ENCODE assay signal across 25 mouse cellular contexts in genomic region chr11:49093861-49094660, GRCm38 (mm10). TPM values are rescaled to one million over a fixed set of nuclear protein-coding genes. Genes with fewer than 3 reads are reported as not detected.
DNase-seq lines count a peak whose midpoint lies in the region; ATAC-seq and TF ChIP-seq lines count a peak whose summit lies in the region.
"Had no signal": no experiment of that assay in that cellular context is flagged by ENCODE, and none has a peak within 500 bp of the region (broad histone marks: within the 10 kb centered on the region; RNA-seq: fewer than 3 reads in every experiment).

No protein-coding gene starts in this region.

- H3K9me3 ChIP-seq in heart, postnatal 0 days (replicated peaks; ENCODE audit: control insufficient read depth, low read length): no peaks in the 10 kb centered on the region
- no peaks in the 10 kb centered on the region for H3K9me3 ChIP-seq in hindbrain, embryonic 12.5 days (replicated peaks)
- H3K9me3 ChIP-seq in forebrain, embryonic 13.5 days (replicated peaks): no peaks in the 10 kb centered on the region
- H3K9me3 ChIP-seq: forebrain, embryonic 15.5 days; heart, embryonic 10.5 days; midbrain, embryonic 10.5 days had no signal

- no peak overlapping the region for H3K4me3 ChIP-seq in heart, postnatal 0 days (ENCODE audit: low read depth, low read length)
- no peak overlapping the region for H3K4me3 ChIP-seq in hindbrain, embryonic 12.5 days
- H3K4me3 ChIP-seq in forebrain, embryonic 13.5 days: no peak overlapping the region
- H3K4me3 ChIP-seq: forebrain, embryonic 15.5 days; gastrocnemius, adult 2 months; heart, embryonic 10.5 days; midbrain, embryonic 10.5 days had no signal

- H3K36me3 ChIP-seq in heart, postnatal 0 days (replicated peaks; ENCODE audit: control insufficient read depth, insufficient read depth, low read length): no peaks in the 10 kb centered on the region
- no peaks in the 10 kb centered on the region for H3K36me3 ChIP-seq in hindbrain, embryonic 12.5 days
- no peaks in the 10 kb centered on the region for H3K36me3 ChIP-seq in forebrain, embryonic 13.5 days (ENCODE audit: poor library complexity, severe bottlenecking)
- H3K36me3 ChIP-seq: forebrain, embryonic 15.5 days; heart, embryonic 10.5 days; midbrain, embryonic 10.5 days had no signal

- TF ChIP-seq EP300 in heart, postnatal 0 days (IDR thresholded peaks at IDR 0.05; ENCODE audit: low read depth): no peak

- no peak for ATAC-seq in heart, postnatal 0 days (ENCODE audit: insufficient read depth, low read depth)
- ATAC-seq in activated CD4-positive, CD25-positive, alpha-beta regulatory T cell, adult 4 months: peak; percentile 73
- no peak for ATAC-seq in hindbrain, embryonic 12.5 days (ENCODE audit: low FRiP score)
- ATAC-seq in forebrain, embryonic 13.5 days: no peak
- ATAC-seq in erythroid progenitor cell, adult 5-6 weeks (replicated peaks; ENCODE audit: low FRiP score, poor library complexity, severe bottlenecking): no peak
- ATAC-seq: forebrain, embryonic 15.5 days; hindbrain, postnatal 0 days; liver, postnatal 0 days had no signal

- H3K27me3 ChIP-seq in heart, postnatal 0 days (ENCODE audit: control insufficient read depth, insufficient read depth, low read length): no peaks in the 10 kb centered on the region
- no peaks in the 10 kb centered on the region for H3K27me3 ChIP-seq in hindbrain, embryonic 12.5 days
- no peaks in the 10 kb centered on the region for H3K27me3 ChIP-seq in forebrain, embryonic 13.5 days
- H3K27me3 ChIP-seq: forebrain, embryonic 15.5 days had no signal

- H3K9ac ChIP-seq in heart, postnatal 0 days (replicated peaks; ENCODE audit: low read depth, low read length): no peak overlapping the region
- no peak overlapping the region for H3K9ac ChIP-seq in hindbrain, embryonic 12.5 days
- H3K9ac ChIP-seq in forebrain, embryonic 13.5 days: no peak overlapping the region
- H3K9ac ChIP-seq: forebrain, embryonic 15.5 days; liver, postnatal 0 days had no signal

- TF ChIP-seq CTCF in heart, postnatal 0 days (IDR thresholded peaks at IDR 0.05; ENCODE audit: low read depth): no peak

- intact Hi-C loops in heart, postnatal 14 days (cut with DNase I): no loop called here

- no peak for DNase-seq in heart, postnatal 0 days (ENCODE audit: low spot score)
- DNase-seq in heart, postnatal 14 days: no peak
- peak; percentile 56 to 71 for DNase-seq in natural killer cell, adult 2 months (ENCODE audit: low spot score in 2 of 2)
- peak; percentile 69 for DNase-seq in thymus, postnatal 25 days
- DNase-seq: gastrocnemius, adult 2 months; heart, postnatal 36 days; kidney, adult 2 months; kidney, postnatal 36 days; layer of hippocampus, adult 9-11 months; liver, postnatal 0 days; lung, postnatal 36 days; retina, postnatal 1 day; right cerebral cortex, postnatal 4 days had no signal

- H3K4me2 ChIP-seq in heart, postnatal 0 days (ENCODE audit: low read depth, low read length): no peak overlapping the region
- no peak overlapping the region for H3K4me2 ChIP-seq in hindbrain, embryonic 12.5 days (replicated peaks)
- no peak overlapping the region for H3K4me2 ChIP-seq in forebrain, embryonic 13.5 days
- H3K4me2 ChIP-seq: forebrain, embryonic 15.5 days had no signal

- WGBS in heart, postnatal 0 days: 75% methylated on average over 6 of the region's 6 CpGs
- 91% methylated on average over 6 of the region's 6 CpGs for WGBS in hindbrain, embryonic 12.5 days
- WGBS in forebrain, embryonic 13.5 days: 88% methylated on average over 6 of the region's 6 CpGs

- no peaks in the 10 kb centered on the region for H3K4me1 ChIP-seq in heart, postnatal 0 days (ENCODE audit: control insufficient read depth, insufficient read depth)
- no peaks in the 10 kb centered on the region for H3K4me1 ChIP-seq in hindbrain, embryonic 12.5 days
- H3K4me1 ChIP-seq in forebrain, embryonic 13.5 days: peaks cover 4% of the 10 kb centered on the region; the same call in 1 of the 2 replicates
- H3K4me1 ChIP-seq: forebrain, embryonic 15.5 days; heart, embryonic 10.5 days; midbrain, embryonic 10.5 days had no signal

- H3K27ac ChIP-seq in heart, postnatal 0 days (ENCODE audit: low read depth): peak overlapping the region; percentile 36; the same call in 1 of the 2 replicates
- no peak overlapping the region for H3K27ac ChIP-seq in hindbrain, embryonic 12.5 days
- no peak overlapping the region for H3K27ac ChIP-seq in forebrain, embryonic 13.5 days
- H3K27ac ChIP-seq: forebrain, embryonic 15.5 days; gastrocnemius, adult 2 months; heart, embryonic 10.5 days; hindbrain, postnatal 0 days; midbrain, embryonic 10.5 days had no signal

RNA-seq across cellular contexts. Expression of gene Ifi47, which starts 17.7 kb away (rescaled TPM):
- 2.0 and 2.1 TPM in 2 replicates for total RNA-seq in heart, postnatal 0 days (2014; rRNA removed; ENCODE audit: low replicate concordance)
- 1.4 and 1.8 TPM in 2 replicates for polyA plus RNA-seq in heart, postnatal 0 days (2015; fragmentation: Nextera tagmentation; extraction: Ambion mirVana)
- 1 to 10 TPM; 2.4 to 3.4 TPM for total RNA-seq in heart, postnatal 14 days (2021)
- 100 to 1,000 TPM; 399 to 513 TPM for polyA plus RNA-seq in activated CD4-positive, CD25-positive, alpha-beta regulatory T cell, adult 4 months (2017; shearing (Covaris generic))
- 0.46 and 0.66 TPM in 2 replicates for polyA plus RNA-seq in hindbrain, embryonic 12.5 days (2016; fragmentation: Nextera tagmentation; extraction: Ambion mirVana)
- 0.27 and 0.47 TPM in 2 replicates for polyA plus RNA-seq in forebrain, embryonic 13.5 days (2015; fragmentation: Nextera tagmentation; extraction: Ambion mirVana)
- 54.1 and 55.9 TPM in 2 replicates for total RNA-seq in erythroid progenitor cell, adult 5-6 weeks (2015; ENCODE audit: low replicate concordance)
- total RNA-seq in erythroid progenitor cell, adult 5-6 weeks (2017; ENCODE audit: low replicate concordance): 17.2 and 18.8 TPM in 2 replicates

RNA-seq across cellular contexts. Expression of gene Olfr1396, which starts 20.6 kb away (rescaled TPM):
- 20.3 TPM in 1 of 2 replicates, not detected in the other for total RNA-seq in heart, postnatal 0 days (2014; rRNA removed; ENCODE audit: low replicate concordance)
- polyA plus RNA-seq in heart, postnatal 0 days (2015; fragmentation: Nextera tagmentation; extraction: Ambion mirVana): 0.45 and 0.59 TPM in 2 replicates
- 1 to 10 TPM; 1.2 to 1.4 TPM for total RNA-seq in heart, postnatal 14 days (2021)
- polyA plus RNA-seq in activated CD4-positive, CD25-positive, alpha-beta regulatory T cell, adult 4 months (2017; shearing (Covaris generic)): under 1 TPM; 0.15 to 0.37 TPM
- not detected in 2 replicates for polyA plus RNA-seq in hindbrain, embryonic 12.5 days (2016; fragmentation: Nextera tagmentation; extraction: Ambion mirVana)
- not detected in 2 replicates for polyA plus RNA-seq in forebrain, embryonic 13.5 days (2015; fragmentation: Nextera tagmentation; extraction: Ambion mirVana)
- total RNA-seq in erythroid progenitor cell, adult 5-6 weeks (2015; ENCODE audit: low replicate concordance): not detected in 2 replicates
- not detected in 2 replicates for total RNA-seq in erythroid progenitor cell, adult 5-6 weeks (2017; ENCODE audit: low replicate concordance)
- total RNA-seq: ES-E14; gastrocnemius, adult 2 months; hindbrain, postnatal 0 days had no signal
- polyA plus RNA-seq: forebrain, embryonic 15.5 days; heart, embryonic 10.5 days; hindbrain, postnatal 0 days; liver, postnatal 0 days; midbrain, embryonic 10.5 days; stomach, embryonic 16.5 days had no signal

RNA-seq across cellular contexts. Expression of gene Tgtp2, which starts 30.1 kb away (rescaled TPM):
- 0.08 TPM in 1 of 2 replicates, not detected in the other for total RNA-seq in heart, postnatal 0 days (2014; rRNA removed; ENCODE audit: low replicate concordance)
- polyA plus RNA-seq in heart, postnatal 0 days (2015; fragmentation: Nextera tagmentation; extraction: Ambion mirVana): 0.36 and 0.54 TPM in 2 replicates
- under 1 TPM; 0.14 to 0.46 TPM for total RNA-seq in heart, postnatal 14 days (2021)
- 100 to 1,000 TPM; 351 to 409 TPM for polyA plus RNA-seq in activated CD4-positive, CD25-positive, alpha-beta regulatory T cell, adult 4 months (2017; shearing (Covaris generic))
- polyA plus RNA-seq in hindbrain, embryonic 12.5 days (2016; fragmentation: Nextera tagmentation; extraction: Ambion mirVana): not detected in 2 replicates
- not detected in 2 replicates for polyA plus RNA-seq in forebrain, embryonic 13.5 days (2015; fragmentation: Nextera tagmentation; extraction: Ambion mirVana)
- 10.5 and 29.3 TPM in 2 replicates for total RNA-seq in erythroid progenitor cell, adult 5-6 weeks (2015; ENCODE audit: low replicate concordance)
- 19.6 and 28.1 TPM in 2 replicates for total RNA-seq in erythroid progenitor cell, adult 5-6 weeks (2017; ENCODE audit: low replicate concordance)
- total RNA-seq: ES-E14; hindbrain, postnatal 0 days had no signal
- polyA plus RNA-seq: forebrain, embryonic 15.5 days; heart, embryonic 10.5 days; midbrain, embryonic 10.5 days had no signal

RNA-seq across cellular contexts. Expression of gene 9930111J21Rik2, which starts 43.0 kb away (rescaled TPM):
- total RNA-seq in heart, postnatal 0 days (2014; rRNA removed; ENCODE audit: low replicate concordance): 2.7 and 8.2 TPM in 2 replicates
- 1.1 and 1.2 TPM in 2 replicates for polyA plus RNA-seq in heart, postnatal 0 days (2015; fragmentation: Nextera tagmentation; extraction: Ambion mirVana)
- total RNA-seq in heart, postnatal 14 days (2021): 1 to 10 TPM; 5.2 to 6.6 TPM
- 100 to 1,000 TPM; 114 to 149 TPM for polyA plus RNA-seq in activated CD4-positive, CD25-positive, alpha-beta regulatory T cell, adult 4 months (2017; shearing (Covaris generic))
- 0.22 and 0.57 TPM in 2 replicates for polyA plus RNA-seq in hindbrain, embryonic 12.5 days (2016; fragmentation: Nextera tagmentation; extraction: Ambion mirVana)
- polyA plus RNA-seq in forebrain, embryonic 13.5 days (2015; fragmentation: Nextera tagmentation; extraction: Ambion mirVana): 0.13 and 0.21 TPM in 2 replicates
- 19.1 and 19.3 TPM in 2 replicates for total RNA-seq in erythroid progenitor cell, adult 5-6 weeks (2015; ENCODE audit: low replicate concordance)
- 13.3 and 13.7 TPM in 2 replicates for total RNA-seq in erythroid progenitor cell, adult 5-6 weeks (2017; ENCODE audit: low replicate concordance)

RNA-seq across cellular contexts. Expression of gene Olfr1395, which starts 48.0 kb away (rescaled TPM):
- not detected in 2 replicates for total RNA-seq in heart, postnatal 0 days (2014; rRNA removed; ENCODE audit: low replicate concordance)
- polyA plus RNA-seq in heart, postnatal 0 days (2015; fragmentation: Nextera tagmentation; extraction: Ambion mirVana): not detected in 2 replicates
- total RNA-seq in heart, postnatal 14 days (2021): not detected
- polyA plus RNA-seq in activated CD4-positive, CD25-positive, alpha-beta regulatory T cell, adult 4 months (2017; shearing (Covaris generic)): under 1 TPM in 1 of 2 experiments, not detected in 1; 0.12 TPM
- not detected in 2 replicates for polyA plus RNA-seq in hindbrain, embryonic 12.5 days (2016; fragmentation: Nextera tagmentation; extraction: Ambion mirVana)
- polyA plus RNA-seq in forebrain, embryonic 13.5 days (2015; fragmentation: Nextera tagmentation; extraction: Ambion mirVana): not detected in 2 replicates
- not detected in 2 replicates for total RNA-seq in erythroid progenitor cell, adult 5-6 weeks (2015; ENCODE audit: low replicate concordance)
- total RNA-seq in erythroid progenitor cell, adult 5-6 weeks (2017; ENCODE audit: low replicate concordance): not detected in 2 replicates
- total RNA-seq: adrenal gland, adult 18-20 months; ES-E14; gastrocnemius, adult 2 months; heart, postnatal 36 days; hindbrain, postnatal 0 days had no signal
- polyA plus RNA-seq: forebrain, embryonic 15.5 days; heart, embryonic 10.5 days; hindbrain, postnatal 0 days; kidney, adult 2 months; limb, embryonic 14.5 days; liver, postnatal 0 days; midbrain, embryonic 10.5 days; stomach, embryonic 16.5 days had no signal

Comparison
In these comparisons a context has a peak if more than half of its experiments do, and no peak if none do; other contexts are left out.
1. DNase-seq: peak in natural killer cell, adult 2 months (2 of 2) and thymus, postnatal 25 days (single experiment); none in heart, postnatal 0 days (single experiment) and heart, postnatal 14 days (0 of 2).
2. RNA of gene Ifi47, which starts 17.7 kb away (polyA plus RNA-seq): 399 to 513 TPM in activated CD4-positive, CD25-positive, alpha-beta regulatory T cell, adult 4 months; 1.4 to 1.8 TPM in heart, postnatal 0 days, 0.46 to 0.66 TPM in hindbrain, embryonic 12.5 days and 0.27 to 0.47 TPM in forebrain, embryonic 13.5 days; every median in the first group is over 100 times any median in the second.
3. RNA of gene Tgtp2, which starts 30.1 kb away (polyA plus RNA-seq): 351 to 409 TPM in activated CD4-positive, CD25-positive, alpha-beta regulatory T cell, adult 4 months; 0.36 to 0.54 TPM in heart, postnatal 0 days, not detected in hindbrain, embryonic 12.5 days and not detected in forebrain, embryonic 13.5 days; every median in the first group is over 100 times any median in the second.